Mouse (Mus musculus) myocyte (in vitro differentiated cells): Measurements from ENCODE around the gene Sfxn2. TPM values are rescaled to one million over a fixed set of nuclear protein-coding genes. Genes with fewer than 3 reads are reported as not detected.

Experiments used
- H3K27me3 ChIP-seq: one replicate; pipeline ENCODE4 v1.6.1; 2011; ENCODE audit not compliant: control insufficient read depth, insufficient read depth, insufficient read length
- H3K36me3 ChIP-seq: one replicate; pipeline ENCODE4 v1.6.1; 2011; ENCODE audit not compliant: control insufficient read depth, insufficient read depth
- H3K4me2 ChIP-seq: one replicate; pipeline ENCODE4 v1.6.1; 2011; ENCODE audit warnings: low read depth, control low read depth
- H3K4me3 ChIP-seq: one replicate; pipeline ENCODE4 v1.5.1; 2011; ENCODE audit warnings: mild to moderate bottlenecking, control low read depth, moderate library complexity
- H3K79me2 ChIP-seq: one replicate; pipeline ENCODE4 v1.6.1; 2011; ENCODE audit not compliant: control insufficient read depth, insufficient read depth
- H3ac ChIP-seq: one replicate; pipeline ENCODE4 v1.6.1; 2011; ENCODE audit not compliant: control insufficient read depth, insufficient read length
- CEBPB ChIP-seq: IDR thresholded peaks from 2 replicates; pipeline ENCODE4 v1.6.1; 2011; ENCODE audit warnings: mild to moderate bottlenecking, moderate library complexity; ENCODE audit not compliant: poor library complexity, insufficient read depth, severe bottlenecking
- E2F4 ChIP-seq: IDR thresholded peaks from one replicate; pipeline ENCODE4 v1.6.1; 2011; ENCODE audit warnings: mild to moderate bottlenecking, control low read depth, moderate library complexity; ENCODE audit not compliant: insufficient read depth
- MAX ChIP-seq: IDR thresholded peaks from one replicate; pipeline ENCODE4 v1.6.1; 2011; ENCODE audit warnings: low read depth, mild to moderate bottlenecking, control low read depth
- MYOD1 ChIP-seq, 3 experiments: IDR thresholded peaks; one replicate each; pipeline ENCODE4 v1.6.1; 2011; ENCODE audit warnings: control low read depth in 2 of 3, low read depth in 2 of 3, mild to moderate bottlenecking in 2 of 3, moderate library complexity in 1 of 3; ENCODE audit not compliant: insufficient read length in 2 of 3, control insufficient read depth in 1 of 3
- MYOG ChIP-seq, 3 experiments: IDR thresholded peaks; one replicate each; pipeline ENCODE4 v1.6.1; 2011; ENCODE audit warnings: control low read depth in 2 of 3, low read depth in 2 of 3, mild to moderate bottlenecking in 2 of 3; ENCODE audit not compliant: insufficient read length in 2 of 3, control insufficient read depth in 1 of 3, insufficient read depth in 1 of 3
- POLR2A ChIP-seq: IDR thresholded peaks from one replicate; pipeline ENCODE4 v1.6.1; 2011; ENCODE audit warnings: low read depth, mild to moderate bottlenecking, control low read depth, moderate library complexity; ENCODE audit not compliant: insufficient read length
- POLR2AphosphoS2 ChIP-seq: IDR thresholded peaks from one replicate; pipeline ENCODE4 v1.6.1; 2011; ENCODE audit warnings: low read depth, control low read depth; ENCODE audit not compliant: insufficient read length
- REST ChIP-seq: IDR thresholded peaks from one replicate; pipeline ENCODE4 v1.6.1; 2011; ENCODE audit warnings: mild to moderate bottlenecking, control low read depth, moderate library complexity; ENCODE audit not compliant: insufficient read depth, insufficient read length
- SRF ChIP-seq: IDR thresholded peaks from one replicate; pipeline ENCODE4 v1.6.1; 2011; ENCODE audit warnings: low read depth; ENCODE audit not compliant: control insufficient read depth, insufficient read length
- TCF12 ChIP-seq: IDR thresholded peaks from one replicate; pipeline ENCODE4 v1.6.1; 2011; ENCODE audit warnings: mild to moderate bottlenecking, control low read depth; ENCODE audit not compliant: poor library complexity, insufficient read depth, severe bottlenecking
- TCF3 ChIP-seq: IDR thresholded peaks from one replicate; pipeline ENCODE4 v1.6.1; 2011; ENCODE audit warnings: low read depth, control low read depth; ENCODE audit not compliant: insufficient read length
- USF1 ChIP-seq: IDR thresholded peaks from one replicate; pipeline ENCODE4 v1.6.1; 2011; ENCODE audit warnings: low read depth, mild to moderate bottlenecking, control low read depth, moderate library complexity
- polyA plus RNA-seq: library from polyadenylated mRNA; unstranded; fragments of >200 nt; fragmentation: generic; extraction: Trizol; gene quantifications from one replicate; pipeline ENCODE4 v1.2.1, GENCODE M21; 2012; ENCODE audit warnings: missing spikeins

The Sfxn2 gene
- polyA plus RNA-seq, 1 experiment = 0.62 TPM

- Histone ChIP-seq H3ac (no peak overlapping the region), H3K4me3 (no peak overlapping the region), H3K4me2 (no peak overlapping the region), H3K36me3 (peaks cover 5% of the 10 kb centered on the region), H3K79me2 (peaks cover 23% of the 10 kb centered on the region), H3K27me3 (no peaks in the 10 kb centered on the region)
- TF ChIP-seq REST (no peak), MYOG (IDR thresholded peaks at IDR 0.05; ENCODE audit: control insufficient read depth in 1 of 3, insufficient read depth in 1 of 3, insufficient read length in 2 of 3, low read depth in 2 of 3) (no peak), SRF (no peak), CEBPB (no peak), MYOD1 (IDR thresholded peaks at IDR 0.05; ENCODE audit: control insufficient read depth in 1 of 3, insufficient read length in 2 of 3, low read depth in 2 of 3) (no peak), TCF3 (no peak), USF1 (no peak), POLR2A (no peak), POLR2AphosphoS2 (no peak)
Observed at GRCm38 (mm10) chr19:46625519-46625918, 52.4 kb downstream of the Sfxn2 start.

GRCm38 (mm10) chr19:46628403-46628802 is 55.2 kb downstream of the Sfxn2 start:
- H3K27me3 ChIP-seq = no peaks in the 10 kb centered on the region
- H3K36me3 ChIP-seq = peaks cover 5% of the 10 kb centered on the region
- TF ChIP-seq E2F4 (no peak), MAX (no peak), USF1 (no peak), CEBPB (no peak), TCF3 (no peak), TCF12 (no peak), SRF (no peak), POLR2A (no peak), MYOG (IDR thresholded peaks at IDR 0.05; ENCODE audit: control insufficient read depth in 1 of 3, insufficient read depth in 1 of 3, insufficient read length in 2 of 3, low read depth in 2 of 3) (no peak), MYOD1 (IDR thresholded peaks at IDR 0.05; ENCODE audit: control insufficient read depth in 1 of 3, insufficient read length in 2 of 3, low read depth in 2 of 3) (no peak), REST (no peak), POLR2AphosphoS2 (no peak)
- peaks cover 23% of the 10 kb centered on the region for H3K79me2 ChIP-seq
- no peak overlapping the region for H3K4me2 ChIP-seq
- H3K4me3 ChIP-seq = no peak overlapping the region
- no peak overlapping the region for H3ac ChIP-seq

- Histone ChIP-seq H3K4me3 (no peak overlapping the region), H3K4me2 (no peak overlapping the region), H3K27me3 (no peaks in the 10 kb centered on the region), H3ac (no peak overlapping the region), H3K36me3 (peaks cover 7% of the 10 kb centered on the region), H3K79me2 (peaks cover 23% of the 10 kb centered on the region)
- no peak for TF ChIP-seq E2F4
- no peak for TF ChIP-seq USF1
- no peak for TF ChIP-seq CEBPB
- no peak for TF ChIP-seq SRF
- no peak for TF ChIP-seq POLR2A
Observed at GRCm38 (mm10) chr19:46629807-46630206, 56.6 kb downstream of the Sfxn2 start.

GRCm38 (mm10) chr19:46631637-46632036 is 58.5 kb downstream of the Sfxn2 start:
- Histone ChIP-seq H3K36me3 (peaks cover 4% of the 10 kb centered on the region), H3K27me3 (no peaks in the 10 kb centered on the region), H3ac (no peak overlapping the region), H3K4me3 (no peak overlapping the region), H3K79me2 (peaks cover 20% of the 10 kb centered on the region), H3K4me2 (no peak overlapping the region)
- TF ChIP-seq CEBPB (no peak), E2F4 (no peak), MAX (no peak), MYOD1 (IDR thresholded peaks at IDR 0.05; ENCODE audit: control insufficient read depth in 1 of 3, insufficient read length in 2 of 3, low read depth in 2 of 3) (no peak), POLR2AphosphoS2 (no peak), MYOG (IDR thresholded peaks at IDR 0.05; ENCODE audit: control insufficient read depth in 1 of 3, insufficient read depth in 1 of 3, insufficient read length in 2 of 3, low read depth in 2 of 3) (no peak), SRF (no peak), TCF3 (no peak), TCF12 (no peak), REST (no peak), POLR2A (no peak), USF1 (no peak)

GRCm38 (mm10) chr19:46635766-46636165 is 62.6 kb downstream of the Sfxn2 start:
- no peak overlapping the region for H3ac ChIP-seq
- H3K4me3 ChIP-seq = no peak overlapping the region
- peaks cover 4% of the 10 kb centered on the region for H3K36me3 ChIP-seq
- no peak overlapping the region for H3K4me2 ChIP-seq
- peaks cover 10% of the 10 kb centered on the region for H3K79me2 ChIP-seq
- no peaks in the 10 kb centered on the region for H3K27me3 ChIP-seq
- TF ChIP-seq MYOD1 (IDR thresholded peaks at IDR 0.05; ENCODE audit: control insufficient read depth in 1 of 3, insufficient read length in 2 of 3, low read depth in 2 of 3) = no peak
- no peak for TF ChIP-seq MAX
- no peak for TF ChIP-seq REST
- TF ChIP-seq SRF = no peak
- TF ChIP-seq POLR2A = no peak
- no peak for TF ChIP-seq E2F4
- TF ChIP-seq CEBPB = no peak
- TF ChIP-seq TCF3 = no peak
- no peak for TF ChIP-seq POLR2AphosphoS2
- TF ChIP-seq USF1 = no peak
- no peak for TF ChIP-seq TCF12
- TF ChIP-seq MYOG (IDR thresholded peaks at IDR 0.05; ENCODE audit: control insufficient read depth in 1 of 3, insufficient read depth in 1 of 3, insufficient read length in 2 of 3, low read depth in 2 of 3) = no peak
